Mouse (Mus musculus) midbrain, embryonic 15.5 days (tissue): Measurements from ENCODE around the gene Noxo1. TPM values are rescaled to one million over a fixed set of nuclear protein-coding genes. Genes with fewer than 3 reads are reported as not detected.

ENCODE experiments used
- ATAC-seq: fragments of 200-750 bp; cut with Nextera tagmentation; replicated peaks from 2 replicates; pipeline ENCODE4 v1.8.0; 2017; ENCODE audit warnings: moderate TSS enrichment
- H3K27ac ChIP-seq: fragments of 300-500 bp; sonication (generic); 2 replicates; pipeline ENCODE4 v1.5.1; 2015; ENCODE audit warnings: mild to moderate bottlenecking, inconsistent platforms
- H3K27me3 ChIP-seq: fragments of 300-500 bp; sonication (generic); replicated peaks from 2 replicates; pipeline ENCODE4 v1.6.1; 2015; ENCODE audit warnings: inconsistent platforms
- H3K36me3 ChIP-seq: fragments of 300-500 bp; sonication (generic); replicated peaks from 2 replicates; pipeline ENCODE4 v1.6.1; 2015; ENCODE audit warnings: inconsistent platforms
- H3K4me1 ChIP-seq: fragments of 300-500 bp; sonication (generic); 2 replicates; pipeline ENCODE4 v1.6.1; 2015; ENCODE audit warnings: inconsistent platforms
- H3K4me2 ChIP-seq: fragments of 300-500 bp; sonication (generic); 2 replicates; pipeline ENCODE4 v1.6.1; 2015; ENCODE audit warnings: inconsistent platforms, mild to moderate bottlenecking, moderate library complexity
- H3K4me3 ChIP-seq: fragments of 300-500 bp; sonication (generic); 2 replicates; pipeline ENCODE4 v1.5.1; 2015; ENCODE audit warnings: mild to moderate bottlenecking, inconsistent platforms
- H3K9ac ChIP-seq: fragments of 300-500 bp; sonication (generic); 2 replicates; pipeline ENCODE4 v1.6.1; 2015; ENCODE audit warnings: mild to moderate bottlenecking, inconsistent platforms
- H3K9me3 ChIP-seq: fragments of 300-500 bp; sonication (generic); 2 replicates; pipeline ENCODE4 v1.6.1; 2016; ENCODE audit warnings: inconsistent platforms
- WGBS: fragments of 180-500 bp; shearing (Covaris S2); methylation state at CpG from one replicate; pipeline ENCODE4 v1.1.7; 2015; ENCODE audit warnings: mixed read lengths; 5-methylcytosine and 5-hydroxymethylcytosine counted together
- polyA plus RNA-seq: library from polyadenylated mRNA; unstranded; fragments of >200 nt; fragmentation: Nextera tagmentation; extraction: Ambion mirVana; gene quantifications from 2 replicates; pipeline ENCODE4 v1.2.1, GENCODE M21; 2015

Gene Noxo1
- polyA plus RNA-seq, 1 experiment from 2014 or later = 2.1 TPM

- no peak; the same call in 1 of the 2 replicates for ATAC-seq
- Histone ChIP-seq H3K9me3 (no peaks in the 10 kb centered on the region), H3K36me3 (peaks cover 10% of the 10 kb centered on the region), H3K4me1 (peaks cover 38% of the 10 kb centered on the region), H3K27ac (peak overlapping the region; percentile 88), H3K27me3 (peaks cover 9% of the 10 kb centered on the region), H3K9ac (peak overlapping the region; percentile 94), H3K4me3 (peak overlapping the region; percentile 93), H3K4me2 (peak overlapping the region; percentile 70)
- under 1% methylated on average over 15 of the region's 15 CpGs for WGBS
Measured at GRCm38 (mm10) chr17:24723881-24724180, 27.8 kb downstream of the Noxo1 start.

- H3K36me3 ChIP-seq = peaks cover 10% of the 10 kb centered on the region
- ATAC-seq = peak; percentile 74
- H3K4me3 ChIP-seq = peak within 1 kb of the TSS; percentile 93
- H3K27ac ChIP-seq = peak within 1 kb of the TSS; percentile 88
- no peaks in the 10 kb centered on the region for H3K9me3 ChIP-seq
- H3K27me3 ChIP-seq = peaks cover 9% of the 10 kb centered on the region
- peak within 1 kb of the TSS; percentile 70 for H3K4me2 ChIP-seq
- peak within 1 kb of the TSS; percentile 94 for H3K9ac ChIP-seq
- H3K4me1 ChIP-seq = peaks cover 34% of the 10 kb centered on the region
- WGBS = under 1% methylated on average over 30 of the region's 30 CpGs
Measured at GRCm38 (mm10) chr17:24724184-24724583, 28.1 kb downstream of the Noxo1 start, which contains the start of gene Ndufb10. Gene Ndufb10, minus strand, starts transcription at chr17:24724478.

- no peak for ATAC-seq
Measured at GRCm38 (mm10) chr17:24725637-24726390, 29.8 kb downstream of the Noxo1 start.

GRCm38 (mm10) chr17:24727618-24728017 lies 31.6 kb downstream of the Noxo1 start, which contains the start of gene Rpl3l:
Gene Rpl3l, plus strand, starts transcription at chr17:24727820.
- Histone ChIP-seq H3K9ac (no peak within 1 kb of the TSS), H3K4me2 (no peak within 1 kb of the TSS), H3K9me3 (no peaks in the 10 kb centered on the region), H3K4me1 (peaks cover 16% of the 10 kb centered on the region), H3K27ac (no peak within 1 kb of the TSS), H3K36me3 (no peaks in the 10 kb centered on the region), H3K4me3 (no peak within 1 kb of the TSS), H3K27me3 (peaks cover 9% of the 10 kb centered on the region)
- WGBS = 70% methylated on average over 2 of the region's 2 CpGs
- ATAC-seq = no peak

More at GRCm38 (mm10) chr17:24725637-24726390, 29.8 kb downstream of the Noxo1 start:
- no peak overlapping the region for H3K27ac ChIP-seq
- no peaks in the 10 kb centered on the region for H3K9me3 ChIP-seq
- H3K4me2 ChIP-seq = no peak overlapping the region
- peaks cover 9% of the 10 kb centered on the region for H3K27me3 ChIP-seq
- 74% methylated on average over 3 of the region's 3 CpGs for WGBS
- peaks cover 10% of the 10 kb centered on the region for H3K36me3 ChIP-seq
- H3K4me3 ChIP-seq = no peak overlapping the region
- peaks cover 32% of the 10 kb centered on the region for H3K4me1 ChIP-seq
- H3K9ac ChIP-seq = no peak overlapping the region

GRCm38 (mm10) chr17:24728184-24728583 lies 32.1 kb downstream of the Noxo1 start:
- Histone ChIP-seq H3K9ac (no peak overlapping the region), H3K4me3 (no peak overlapping the region), H3K27ac (no peak overlapping the region), H3K9me3 (no peaks in the 10 kb centered on the region), H3K27me3 (peaks cover 9% of the 10 kb centered on the region), H3K36me3 (no peaks in the 10 kb centered on the region), H3K4me2 (no peak overlapping the region), H3K4me1 (peaks cover 11% of the 10 kb centered on the region)
- no peak for ATAC-seq
- 74% methylated on average over 17 of the region's 17 CpGs for WGBS

- Histone ChIP-seq H3K36me3 (no peaks in the 10 kb centered on the region), H3K9me3 (no peaks in the 10 kb centered on the region), H3K4me3 (no peak overlapping the region), H3K27ac (no peak overlapping the region), H3K9ac (no peak overlapping the region), H3K4me2 (no peak overlapping the region), H3K4me1 (peaks cover 3% of the 10 kb centered on the region; the same call in 1 of the 2 replicates), H3K27me3 (peaks cover 9% of the 10 kb centered on the region)
- 80% methylated on average over 6 of the region's 6 CpGs for WGBS
- ATAC-seq = no peak
Measured at GRCm38 (mm10) chr17:24729067-24729466, 33.0 kb downstream of the Noxo1 start.

GRCm38 (mm10) chr17:24730787-24731186 lies 34.8 kb downstream of the Noxo1 start:
- WGBS = 84% methylated on average over 14 of the region's 14 CpGs

GRCm38 (mm10) chr17:24732233-24732935 lies 36.4 kb downstream of the Noxo1 start:
- Histone ChIP-seq H3K9ac (no peak overlapping the region), H3K4me1 (peaks cover 14% of the 10 kb centered on the region), H3K27me3 (peaks cover 7% of the 10 kb centered on the region), H3K4me3 (no peak overlapping the region), H3K36me3 (no peaks in the 10 kb centered on the region), H3K9me3 (no peaks in the 10 kb centered on the region), H3K27ac (no peak overlapping the region), H3K4me2 (no peak overlapping the region)
- ATAC-seq = no peak
- 81% methylated on average over 12 of the region's 12 CpGs for WGBS

More at GRCm38 (mm10) chr17:24730787-24731186, 34.8 kb downstream of the Noxo1 start:
- Histone ChIP-seq H3K27ac (no peak overlapping the region), H3K4me1 (peaks cover 1% of the 10 kb centered on the region; the same call in 1 of the 2 replicates), H3K4me2 (no peak overlapping the region), H3K9me3 (no peaks in the 10 kb centered on the region), H3K36me3 (no peaks in the 10 kb centered on the region), H3K9ac (no peak overlapping the region), H3K27me3 (peaks cover 9% of the 10 kb centered on the region), H3K4me3 (no peak overlapping the region)
- no peak for ATAC-seq

GRCm38 (mm10) chr17:24733434-24734050 lies 37.5 kb downstream of the Noxo1 start:
- Histone ChIP-seq H3K9ac (no peak overlapping the region; the same call in 1 of the 2 replicates), H3K4me3 (no peak overlapping the region), H3K4me2 (no peak overlapping the region), H3K36me3 (no peaks in the 10 kb centered on the region), H3K4me1 (peaks cover 18% of the 10 kb centered on the region), H3K27me3 (no peaks in the 10 kb centered on the region; the same call in 1 of the 2 replicates), H3K27ac (no peak overlapping the region), H3K9me3 (no peaks in the 10 kb centered on the region)
- ATAC-seq = no peak
- 88% methylated on average over 21 of the region's 21 CpGs for WGBS

- Histone ChIP-seq H3K27me3 (no peaks in the 10 kb centered on the region), H3K27ac (no peak overlapping the region), H3K4me3 (no peak overlapping the region), H3K36me3 (no peaks in the 10 kb centered on the region), H3K9me3 (no peaks in the 10 kb centered on the region), H3K4me1 (peaks cover 18% of the 10 kb centered on the region), H3K4me2 (no peak overlapping the region), H3K9ac (no peak overlapping the region)
- WGBS = 91% methylated on average over 1 of the region's 1 CpGs
- no peak for ATAC-seq
Measured at GRCm38 (mm10) chr17:24734513-24734912, 38.5 kb downstream of the Noxo1 start.

- peak overlapping the region; percentile 82; the same call in 1 of the 2 replicates for H3K4me2 ChIP-seq
- no peak overlapping the region for H3K27ac ChIP-seq
- no peaks in the 10 kb centered on the region for H3K36me3 ChIP-seq
- peaks cover 18% of the 10 kb centered on the region for H3K4me1 ChIP-seq
- no peak for ATAC-seq
- 78% methylated on average over 7 of the region's 7 CpGs for WGBS
- no peaks in the 10 kb centered on the region for H3K9me3 ChIP-seq
- no peak overlapping the region for H3K9ac ChIP-seq
- H3K27me3 ChIP-seq = no peaks in the 10 kb centered on the region
- H3K4me3 ChIP-seq = no peak overlapping the region
Measured at GRCm38 (mm10) chr17:24735446-24735845, 39.4 kb downstream of the Noxo1 start.
